Mouse (Mus musculus) CD8-positive naive resting alpha-beta T cell, adult 2 months (primary cell): ENCODE measurements around the gene Rbm24.

ENCODE experiments used
- DNase-seq, 2 experiments: peaks; one replicate each; pipeline ENCODE4 v3.0.0; 2022; ENCODE audit warnings: low read depth in 2 of 2, low spot score in 2 of 2

Gene Rbm24

DNA sequence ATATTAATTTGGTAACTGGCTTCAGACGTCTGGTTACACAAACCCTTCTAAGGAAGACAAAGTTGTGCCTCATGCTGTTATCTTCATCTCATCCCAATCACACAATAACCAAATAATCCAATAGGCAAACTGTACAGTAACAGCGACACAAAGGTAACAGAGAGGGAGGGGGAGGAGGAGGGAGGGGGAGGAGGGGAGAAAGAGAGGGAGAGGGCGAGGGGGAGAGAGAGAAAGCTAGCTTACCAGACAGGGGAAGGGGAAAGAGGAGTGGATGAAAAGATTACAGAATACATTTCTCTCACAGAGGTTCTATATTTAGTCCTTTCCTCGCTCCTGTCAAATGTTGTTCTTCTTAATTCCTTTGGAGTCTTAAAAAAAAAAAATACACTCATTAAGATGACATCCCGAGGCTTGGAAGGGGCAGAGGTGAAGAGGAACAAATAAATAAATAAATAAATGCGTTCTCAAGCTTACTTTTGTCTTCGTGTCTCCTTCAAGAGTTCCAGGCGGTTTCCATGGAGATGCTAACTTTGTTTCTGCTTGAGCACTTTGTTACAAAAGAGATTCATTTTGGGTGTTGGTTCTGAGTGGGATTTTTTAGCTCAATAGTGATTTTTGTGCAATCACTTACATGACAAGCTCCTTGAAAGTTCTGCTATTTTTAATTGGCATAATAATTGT is 15.8 kb downstream of the Rbm24 start:
- no peak for DNase-seq

DNA sequence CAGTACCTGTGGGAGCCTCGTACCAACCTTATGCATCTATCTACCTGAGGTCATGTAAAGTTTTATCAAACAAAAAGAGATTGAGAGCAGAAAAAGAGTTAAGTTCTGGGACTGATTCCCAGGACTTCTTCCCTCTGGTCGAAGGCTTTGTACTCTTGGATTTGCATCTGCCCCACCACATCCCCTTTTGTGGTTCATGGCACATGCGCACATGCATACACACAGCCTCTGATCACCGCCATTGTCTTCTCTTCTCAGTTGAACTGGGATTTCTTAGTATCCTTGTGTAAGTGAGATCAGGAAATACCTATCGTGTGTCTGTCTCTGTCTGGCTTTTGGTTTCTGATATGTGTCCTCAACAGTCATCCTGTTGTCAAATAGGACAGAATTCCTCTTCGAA is 20.7 kb downstream of the Rbm24 start:
- DNase-seq: no peak

DNA sequence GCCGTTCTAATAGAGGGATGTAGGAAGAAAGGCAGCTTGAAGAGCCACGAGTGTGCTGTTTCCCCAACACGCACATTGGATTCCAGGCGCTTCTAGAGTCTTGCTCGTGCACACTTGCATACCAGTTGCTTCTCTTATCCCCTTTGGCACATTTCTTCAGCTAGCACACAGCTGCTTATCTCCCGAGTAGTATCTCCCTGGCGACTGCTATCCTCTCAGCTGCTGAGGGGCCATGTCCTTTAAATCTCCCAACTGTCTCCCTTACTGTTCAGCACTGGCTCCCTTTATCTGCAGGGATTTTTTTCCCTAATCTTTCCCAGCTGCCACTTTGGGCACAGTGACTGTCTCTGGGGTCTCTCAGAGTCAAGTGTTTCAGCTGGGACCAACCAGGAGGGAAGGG is 25.8 kb downstream of the Rbm24 start:
- no peak for DNase-seq

DNA sequence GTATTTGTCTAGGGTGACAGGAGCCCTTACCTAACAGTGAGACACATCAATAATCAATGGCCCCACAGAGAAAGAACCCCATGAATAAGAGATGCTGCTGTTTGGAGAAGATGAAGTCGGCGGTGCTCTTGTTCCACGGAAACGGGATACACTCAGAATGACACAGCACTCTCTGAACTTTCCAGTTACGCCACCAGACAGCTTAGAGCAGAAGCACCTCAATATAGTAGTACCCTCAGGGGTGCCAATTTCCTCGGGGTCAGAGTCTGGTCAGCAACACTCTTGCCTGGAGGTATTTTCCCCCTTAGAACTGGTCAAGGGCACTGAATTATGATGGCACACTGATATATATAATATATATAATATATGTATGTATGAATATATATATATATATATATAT is 27.8 kb downstream of the Rbm24 start:
- DNase-seq: no peak

DNA sequence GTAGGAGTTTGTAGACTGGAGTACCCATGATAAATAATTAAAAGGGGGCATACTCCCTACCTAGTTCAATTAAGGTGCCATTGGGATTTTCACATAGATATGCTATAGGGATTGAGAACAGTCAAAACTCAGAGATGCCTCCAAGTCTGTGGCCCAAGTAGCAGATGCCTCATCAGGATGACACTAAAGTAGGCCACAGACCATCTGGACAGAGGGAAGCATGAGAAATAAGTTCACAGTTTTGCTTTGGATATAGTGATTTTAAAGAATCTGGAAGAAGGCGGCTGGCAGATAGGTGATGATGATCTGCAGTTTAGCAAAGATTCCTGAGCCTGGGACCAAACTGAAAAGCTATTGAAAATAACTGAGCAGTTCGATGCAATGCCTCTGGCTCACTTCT is 30.0 kb downstream of the Rbm24 start:
- DNase-seq: no peak

DNA sequence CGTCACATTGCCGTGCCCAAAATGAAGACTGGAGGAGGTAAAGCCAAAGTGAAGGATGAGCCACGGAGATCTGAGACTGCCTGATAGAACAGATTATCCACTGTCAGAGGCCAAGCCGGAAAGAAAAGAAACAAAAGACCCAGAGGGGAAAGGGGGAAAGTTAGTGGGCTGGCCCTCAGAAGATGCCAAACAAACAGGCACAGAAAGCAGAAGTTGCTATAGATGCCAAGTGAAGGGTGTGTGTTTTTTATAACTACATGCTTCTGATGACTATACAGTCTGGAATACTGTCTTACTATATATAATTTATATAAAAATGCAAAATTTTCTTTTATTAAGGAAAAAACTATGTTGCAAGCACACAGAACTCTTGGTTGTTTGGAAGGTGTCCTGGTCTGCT is 31.7 kb downstream of the Rbm24 start:
- DNase-seq: no peak

DNA sequence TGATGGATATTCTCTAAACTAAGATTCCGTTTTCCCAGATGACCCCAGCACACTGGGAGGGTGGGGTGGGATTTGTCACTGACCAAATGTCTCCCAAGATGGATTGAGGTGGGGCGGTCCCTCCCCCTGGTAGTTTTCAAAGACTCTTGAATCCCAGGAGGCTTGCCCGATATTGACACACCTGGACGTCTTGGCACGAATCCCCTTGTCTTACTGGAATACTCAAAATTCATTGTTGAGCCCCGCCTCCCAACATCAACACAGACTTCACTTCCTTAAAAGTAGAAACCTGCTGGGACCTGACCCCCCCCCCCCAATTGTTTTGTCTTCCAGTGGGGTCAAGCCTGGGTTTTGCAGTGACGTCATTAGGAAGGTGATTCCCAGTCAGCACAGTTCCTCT is 32.4 kb downstream of the Rbm24 start:
- no peak for DNase-seq

DNA sequence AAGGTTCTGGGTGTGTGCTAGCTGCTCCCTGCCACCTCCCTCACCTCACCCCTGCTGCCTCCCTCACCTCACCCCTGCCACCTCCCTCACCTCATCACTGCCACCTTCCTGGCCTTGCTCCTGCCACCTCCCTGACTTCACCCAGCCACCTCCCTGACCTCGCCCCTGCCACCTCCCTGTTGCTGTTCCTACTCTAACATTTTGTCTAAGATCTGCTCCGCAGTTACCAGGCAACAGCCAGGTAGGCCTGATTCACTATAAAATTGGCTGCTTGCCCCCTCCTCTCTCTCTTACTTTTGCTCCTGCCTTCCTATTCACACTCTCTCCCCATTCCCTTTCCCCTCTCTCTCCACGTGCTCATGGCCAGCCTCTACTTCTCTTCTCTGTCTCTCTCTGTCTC is 33.3 kb downstream of the Rbm24 start:
- DNase-seq: no peak

DNA sequence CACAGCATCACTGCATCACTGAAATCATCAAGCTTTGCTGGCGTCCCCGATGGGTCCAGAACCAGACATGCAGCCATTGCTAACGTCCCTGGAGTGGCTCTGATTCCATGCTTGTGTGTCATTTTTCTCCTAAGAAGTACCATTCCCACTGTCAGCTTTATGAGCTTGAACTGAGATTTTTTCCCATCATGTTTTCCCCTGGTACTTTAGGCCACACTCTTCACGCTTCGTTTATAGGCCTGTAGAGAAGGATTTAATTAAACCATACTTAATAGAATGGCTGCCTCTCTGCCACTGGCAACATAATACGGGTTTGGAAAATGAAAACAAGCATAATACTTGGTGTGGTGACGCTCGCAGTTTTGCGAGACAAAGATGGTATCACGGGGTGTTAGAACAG is 41.3 kb downstream of the Rbm24 start:
- no peak for DNase-seq

DNA sequence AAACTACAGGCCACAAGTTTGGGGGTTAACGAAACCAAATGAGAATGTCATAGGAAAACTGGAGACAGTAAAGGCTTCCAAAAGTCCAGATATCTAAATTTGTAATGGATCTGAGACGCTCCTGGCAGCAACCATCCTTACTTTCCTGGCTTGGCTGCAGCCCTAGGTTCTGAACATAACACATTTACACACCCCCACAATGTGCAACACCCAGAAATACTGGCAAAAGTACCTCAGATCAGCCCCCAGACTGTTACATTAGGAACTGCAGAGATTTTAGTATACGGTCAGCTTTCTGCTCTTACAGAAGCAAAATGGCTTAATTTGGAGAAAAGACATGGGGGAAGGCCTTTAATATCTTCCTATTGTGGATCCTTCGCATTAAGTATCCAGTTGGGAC is 44.0 kb downstream of the Rbm24 start:
- DNase-seq: no peak

DNA sequence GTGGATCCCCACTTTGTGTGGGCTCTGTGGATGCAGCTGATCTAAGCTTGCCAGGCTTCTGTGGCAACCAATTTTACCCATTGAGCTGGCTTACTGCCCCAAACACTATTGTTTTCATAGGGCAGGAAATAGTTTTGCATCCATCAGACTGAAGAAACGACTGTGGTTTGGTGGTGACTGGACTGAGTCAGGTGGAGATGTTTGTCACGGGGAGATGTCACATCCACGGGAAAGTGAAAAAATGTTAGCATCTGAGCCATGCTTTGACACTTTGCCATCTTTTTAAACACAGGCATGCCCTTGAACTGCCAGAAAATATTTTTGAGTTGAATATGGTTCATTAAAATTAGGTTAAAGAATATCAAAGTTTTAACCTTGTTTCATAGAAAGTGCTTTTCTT is 45.5 kb downstream of the Rbm24 start:
- no peak for DNase-seq

DNA sequence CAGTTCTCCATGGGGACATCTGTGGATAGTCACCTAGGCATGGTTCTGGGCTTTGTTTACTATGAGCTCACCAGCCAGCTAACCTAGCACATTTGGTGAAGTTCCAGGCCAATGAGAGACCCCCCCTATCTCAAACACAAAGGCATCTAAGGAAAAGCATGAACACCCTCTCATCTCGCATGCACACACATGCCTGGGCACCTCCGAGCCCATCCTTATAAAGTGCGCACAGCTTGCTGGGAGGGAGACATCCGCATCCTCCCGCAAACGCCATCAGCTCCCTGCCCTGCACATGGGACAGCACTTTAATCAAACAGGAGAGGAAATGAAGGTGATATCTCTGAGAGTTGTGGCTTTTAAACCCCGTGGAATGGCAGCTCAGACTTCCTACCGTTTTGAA is 50.0 kb downstream of the Rbm24 start:
- DNase-seq: no peak

DNA sequence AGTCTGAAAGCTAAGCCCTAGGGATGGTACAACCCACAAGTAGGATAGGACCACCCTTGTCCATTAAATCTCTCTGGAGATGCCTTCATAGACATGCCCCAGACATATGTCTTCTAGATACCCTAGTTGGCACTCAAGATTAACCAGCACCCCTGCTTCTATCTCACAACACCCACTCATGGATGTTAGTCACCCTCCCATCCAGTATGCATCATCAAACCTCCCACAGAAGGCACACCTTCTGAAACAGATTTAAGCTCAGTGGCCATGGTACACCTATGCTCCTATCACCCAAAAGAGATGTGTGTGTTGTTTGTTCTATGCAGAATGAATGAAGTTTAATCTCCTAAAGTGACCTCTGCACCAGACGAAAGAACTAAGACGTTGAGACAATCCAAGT is 51.3 kb downstream of the Rbm24 start:
- no peak for DNase-seq
